Mouse (Mus musculus) intestine, embryonic 14.5 days (tissue): Measurements from ENCODE around the gene 2310007B03Rik. TPM values are rescaled to one million over a fixed set of nuclear protein-coding genes. Genes with fewer than 3 reads are reported as not detected.
"Not testable (repeated sequence)": the region's sequence is repeated elsewhere in the genome, so short reads cannot be mapped to it uniquely, and the experiment has no call there.

Source experiments
- ATAC-seq: fragments of 200-750 bp; cut with Nextera tagmentation; replicated peaks from 2 replicates; pipeline ENCODE4 v1.8.0; 2017; ENCODE audit warnings: low read depth, moderate number of reproducible peaks, moderate TSS enrichment, moderate library complexity; ENCODE audit not compliant: low FRiP score, low TSS enrichment
- DNase-seq: peaks from one replicate; pipeline ENCODE4 v3.0.0-alpha.2; 2018; ENCODE audit warnings: low spot score
- H3K27ac ChIP-seq: fragments of 300-500 bp; sonication (generic); 2 replicates; pipeline ENCODE4 v1.5.1; 2014; ENCODE audit warnings: low read depth, mild to moderate bottlenecking, control low read depth
- H3K27me3 ChIP-seq: fragments of 300-500 bp; sonication (generic); replicated peaks from 2 replicates; pipeline ENCODE4 v1.6.1; 2014; ENCODE audit warnings: low read length, control low read depth; ENCODE audit not compliant: control insufficient read depth, insufficient read depth
- H3K36me3 ChIP-seq: fragments of 300-500 bp; sonication (generic); 2 replicates; pipeline ENCODE4 v1.6.1; 2014; ENCODE audit warnings: low read length, control low read depth; ENCODE audit not compliant: control insufficient read depth, insufficient read depth
- H3K4me1 ChIP-seq: fragments of 300-500 bp; sonication (generic); replicated peaks from 2 replicates; pipeline ENCODE4 v1.6.1; 2014; ENCODE audit warnings: low read length, control low read depth, mixed read lengths; ENCODE audit not compliant: control insufficient read depth, insufficient read depth
- H3K4me2 ChIP-seq: fragments of 300-500 bp; sonication (generic); 2 replicates; pipeline ENCODE4 v1.6.1; 2014; ENCODE audit warnings: low read length
- H3K4me3 ChIP-seq: fragments of 300-500 bp; sonication (generic); 2 replicates; pipeline ENCODE4 v1.5.1; 2014; ENCODE audit warnings: low read depth, low read length, control low read depth, mixed read lengths
- H3K9ac ChIP-seq: fragments of 300-500 bp; sonication (generic); 2 replicates; pipeline ENCODE4 v1.6.1; 2014; ENCODE audit warnings: mild to moderate bottlenecking, low read length
- H3K9me3 ChIP-seq: fragments of 300-500 bp; sonication (generic); 2 replicates; pipeline ENCODE4 v1.6.1; 2016; ENCODE audit warnings: low read length, control low read depth; ENCODE audit not compliant: control insufficient read depth
- WGBS: fragments of 180-500 bp; shearing (Covaris S2); extraction: QIAGEN DNeasy Blood & Tissue Kit; methylation state at CpG from one replicate; pipeline ENCODE4 v1.1.7; 2014; 5-methylcytosine and 5-hydroxymethylcytosine counted together
- polyA plus RNA-seq: library from polyadenylated mRNA; unstranded; fragments of >200 nt; fragmentation: Nextera tagmentation; extraction: Ambion mirVana; gene quantifications from 2 replicates; pipeline ENCODE4 v1.2.1, GENCODE M21; 2014

2310007B03Rik gene
- polyA plus RNA-seq: 3.2 and 3.9 TPM in 2 replicates

DNA sequence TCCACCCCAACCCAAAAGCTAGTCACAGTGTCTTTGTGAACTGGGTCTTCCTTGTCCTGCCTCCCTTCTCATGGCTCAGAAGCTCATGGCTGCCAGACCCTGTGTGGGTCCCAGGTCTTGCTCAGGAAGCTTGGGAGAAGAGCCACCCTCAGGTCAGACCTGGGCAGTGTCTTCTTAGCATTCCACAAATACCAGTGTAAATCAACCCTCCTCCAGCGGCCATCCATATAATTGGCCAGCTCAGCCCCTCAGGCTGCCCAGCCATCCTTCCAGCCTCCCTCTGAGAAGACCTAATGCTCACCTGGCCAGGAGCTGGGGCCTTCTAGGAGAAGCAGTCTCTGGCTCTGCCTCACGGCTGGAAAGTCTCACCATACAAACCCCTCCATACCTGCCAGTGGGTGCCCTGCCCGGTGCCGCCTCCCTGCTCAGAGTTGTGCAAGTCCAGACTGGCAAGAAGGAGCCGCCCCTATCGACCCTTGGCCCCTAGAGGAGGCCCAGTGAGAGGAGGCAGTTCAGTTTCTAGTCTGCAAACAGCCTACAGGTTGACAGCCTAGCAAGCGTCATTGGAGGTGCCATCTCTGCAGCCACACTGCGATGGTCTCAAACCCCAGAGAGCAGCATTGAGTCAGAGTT is at the start of gene 2310007B03Rik:
TSS of gene 2310007B03Rik (minus strand) at position 448 of the 633 bp plus-strand sequence.
- 49% methylated on average over 8 of the region's 8 CpGs for WGBS
- H3K9me3 ChIP-seq: no peaks in the 10 kb centered on the region
- H3K4me2 ChIP-seq: 0 out of 2 replicates have a peak within 1 kb of the TSS, but pooled peaks have one; percentile 6
- no peak within 1 kb of the TSS for H3K9ac ChIP-seq
- no peaks in the 10 kb centered on the region; the same call in 1 of the 2 replicates for H3K4me1 ChIP-seq
- H3K4me3 ChIP-seq: no peak within 1 kb of the TSS
- DNase-seq (peak; percentile 67), ATAC-seq (peak; percentile 61)
- H3K36me3 ChIP-seq: no peaks in the 10 kb centered on the region
- no peaks in the 10 kb centered on the region for H3K27me3 ChIP-seq
- no peak within 1 kb of the TSS for H3K27ac ChIP-seq

DNA sequence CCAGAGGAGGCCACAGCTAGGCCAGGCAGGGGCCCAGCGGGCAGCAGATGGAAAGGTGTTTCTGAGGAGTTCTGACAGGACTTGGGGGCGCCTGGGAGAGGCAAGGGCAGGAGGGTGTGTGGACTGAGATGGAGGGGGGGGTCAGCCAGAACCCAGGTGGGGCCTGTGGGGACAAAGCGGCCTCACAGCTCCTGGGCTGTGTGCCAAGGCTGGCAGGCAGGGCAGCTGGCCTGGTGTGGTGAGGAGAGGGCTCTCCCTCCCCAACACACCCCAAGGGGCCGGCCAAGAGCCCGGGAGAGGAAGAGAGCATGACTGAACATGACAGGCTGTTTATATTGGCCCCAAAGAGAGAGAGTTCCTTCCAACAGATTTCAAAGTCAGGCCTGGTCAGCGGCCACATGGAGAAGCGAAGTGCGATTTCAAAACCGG is 49.5 kb upstream of the 2310007B03Rik start:
- no peak overlapping the region for H3K4me2 ChIP-seq
- peak; percentile 73 for ATAC-seq

DNA sequence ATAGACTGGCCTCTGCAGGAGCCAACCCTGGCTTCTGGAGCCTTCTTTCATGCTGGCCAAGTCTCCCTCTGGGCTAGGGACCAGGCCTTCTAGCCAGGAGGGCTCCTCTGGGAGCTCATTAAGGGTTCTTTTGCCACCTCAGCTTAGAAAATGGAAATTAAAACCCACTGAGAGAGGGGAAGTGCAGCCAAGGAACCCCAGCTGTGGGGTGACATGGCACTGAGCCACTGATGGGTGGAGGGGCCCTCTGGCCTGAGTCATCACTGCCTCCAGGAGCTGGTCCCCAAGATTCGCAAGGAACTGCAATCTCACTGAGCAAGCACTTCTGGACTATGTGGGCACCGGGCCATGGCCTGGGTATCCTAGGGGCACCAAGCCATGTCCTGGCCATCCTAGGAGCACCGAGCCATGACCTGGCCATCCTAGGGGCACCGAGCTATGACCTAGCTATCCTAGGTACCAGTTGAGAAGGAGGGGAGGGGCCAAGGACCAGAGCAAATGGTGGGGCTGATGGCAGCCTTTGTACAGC is 46.9 kb upstream of the 2310007B03Rik start:
- Histone ChIP-seq H3K27ac (no peak overlapping the region), H3K36me3 (no peaks in the 10 kb centered on the region), H3K4me1 (peaks cover 26% of the 10 kb centered on the region), H3K27me3 (no peaks in the 10 kb centered on the region), H3K4me3 (no peak overlapping the region), H3K9ac (no peak overlapping the region), H3K9me3 (no peaks in the 10 kb centered on the region), H3K4me2 (no peak overlapping the region)
- ATAC-seq (no peak), DNase-seq (no peak)
- 92% methylated on average over 4 of the region's 4 CpGs for WGBS

More for the DNA sequence above, 49.5 kb upstream of the 2310007B03Rik start:
- H3K27me3 ChIP-seq: no peaks in the 10 kb centered on the region
- peak overlapping the region; percentile 39 for H3K27ac ChIP-seq
- WGBS: 21% methylated on average over 9 of the region's 9 CpGs
- H3K9me3 ChIP-seq: no peaks in the 10 kb centered on the region
- H3K9ac ChIP-seq: no peak overlapping the region
- H3K4me3 ChIP-seq: no peak overlapping the region
- peak; percentile 67 for DNase-seq
- no peaks in the 10 kb centered on the region for H3K36me3 ChIP-seq
- peaks cover 26% of the 10 kb centered on the region for H3K4me1 ChIP-seq

DNA sequence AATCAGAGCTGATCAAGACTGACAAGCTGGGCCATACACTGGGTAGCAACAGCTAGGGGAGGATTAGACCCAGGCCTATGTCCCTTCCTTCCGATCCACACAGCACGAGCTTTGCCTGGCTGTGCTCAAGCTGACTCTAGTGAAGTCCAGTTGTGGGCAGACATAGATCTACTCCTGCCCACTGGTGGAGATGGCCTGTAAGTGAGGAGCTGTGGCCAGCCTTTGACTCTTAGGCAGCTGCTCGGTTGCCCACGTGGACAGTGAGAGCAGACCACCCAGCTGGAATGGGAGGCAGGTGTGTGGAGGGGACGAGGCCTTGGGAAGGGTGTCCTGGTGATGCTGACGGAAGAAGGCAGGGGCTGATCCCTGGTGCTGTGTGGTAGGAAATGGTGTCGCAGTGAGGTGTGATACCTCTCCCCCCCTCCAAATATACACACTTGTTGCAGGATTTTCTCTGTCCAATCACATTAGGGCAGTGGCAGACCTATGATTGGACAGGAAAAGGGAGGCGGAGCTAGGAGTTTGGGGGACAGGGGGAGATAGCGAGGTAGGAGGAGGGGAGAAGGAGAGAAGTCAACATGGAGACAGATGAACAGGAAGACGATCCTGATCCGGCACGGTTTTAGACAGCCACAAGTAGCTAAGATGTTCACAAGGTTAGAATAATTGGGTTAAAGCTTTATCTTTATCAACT is 45.7 kb upstream of the 2310007B03Rik start:
- 55% methylated on average over 12 of the region's 12 CpGs for WGBS
- no peak overlapping the region for H3K4me2 ChIP-seq
- H3K36me3 ChIP-seq: no peaks in the 10 kb centered on the region
- no peaks in the 10 kb centered on the region for H3K27me3 ChIP-seq
- no peaks in the 10 kb centered on the region for H3K9me3 ChIP-seq
- H3K27ac ChIP-seq: no peak overlapping the region
- peaks cover 18% of the 10 kb centered on the region for H3K4me1 ChIP-seq
- H3K4me3 ChIP-seq: no peak overlapping the region
- ATAC-seq (no peak), DNase-seq (no peak)
- H3K9ac ChIP-seq: no peak overlapping the region

DNA sequence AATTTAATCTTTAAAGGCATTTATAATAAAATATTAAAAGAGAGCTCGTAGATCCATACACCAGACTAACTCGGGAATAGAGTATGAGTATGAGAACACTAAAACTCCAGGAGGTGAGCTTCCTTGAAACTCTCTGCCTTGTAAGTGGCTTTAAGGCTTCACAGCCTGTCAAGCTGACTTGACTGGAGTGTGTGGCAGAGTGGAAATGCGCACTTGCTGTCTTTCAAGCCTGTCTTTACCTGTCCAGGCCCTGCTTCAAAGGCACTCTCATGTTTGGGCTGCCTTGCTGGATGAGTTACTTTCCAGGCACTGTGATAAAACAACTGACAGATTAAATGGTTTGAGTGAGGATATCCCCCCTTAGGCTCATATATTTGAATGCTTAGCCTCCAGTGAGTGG is 37.2 kb upstream of the 2310007B03Rik start:
- no peak for ATAC-seq
- no peak overlapping the region for H3K27ac ChIP-seq
- 87% methylated on average over 3 of the region's 3 CpGs for WGBS

DNA sequence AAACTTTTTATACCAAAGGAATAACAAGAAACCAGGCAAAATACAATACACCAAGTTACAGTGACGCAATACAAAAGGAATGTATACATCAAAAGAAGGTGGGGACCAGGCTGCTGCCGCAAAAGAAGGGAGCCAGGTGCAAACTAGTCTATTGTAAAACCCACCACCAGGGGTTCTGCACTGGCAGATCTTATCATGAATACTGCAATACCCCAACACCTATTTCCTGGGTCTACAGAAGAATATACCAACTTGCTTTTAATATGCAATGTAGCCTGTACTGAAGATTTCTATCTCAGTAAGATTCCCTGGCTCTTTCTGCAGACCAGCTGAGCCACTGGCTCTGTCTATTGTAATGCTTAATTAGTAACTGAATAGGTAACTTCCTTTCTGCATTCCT is 36.7 kb upstream of the 2310007B03Rik start:
- not testable (repeated sequence) for H3K27ac ChIP-seq, DNase-seq, ATAC-seq, H3K9ac ChIP-seq, H3K27me3 ChIP-seq, H3K4me1 ChIP-seq, H3K36me3 ChIP-seq, H3K9me3 ChIP-seq, H3K4me3 ChIP-seq, H3K4me2 ChIP-seq
- 85% methylated on average over 2 of the region's 2 CpGs for WGBS

More for the DNA sequence above, 37.2 kb upstream of the 2310007B03Rik start:
- H3K9ac ChIP-seq: no peak overlapping the region
- H3K4me2 ChIP-seq: no peak overlapping the region
- no peak overlapping the region for H3K4me3 ChIP-seq
- no peaks in the 10 kb centered on the region for H3K9me3 ChIP-seq
- H3K36me3 ChIP-seq: no peaks in the 10 kb centered on the region
- no peak for DNase-seq
- H3K27me3 ChIP-seq: no peaks in the 10 kb centered on the region
- H3K4me1 ChIP-seq: no peaks in the 10 kb centered on the region

DNA sequence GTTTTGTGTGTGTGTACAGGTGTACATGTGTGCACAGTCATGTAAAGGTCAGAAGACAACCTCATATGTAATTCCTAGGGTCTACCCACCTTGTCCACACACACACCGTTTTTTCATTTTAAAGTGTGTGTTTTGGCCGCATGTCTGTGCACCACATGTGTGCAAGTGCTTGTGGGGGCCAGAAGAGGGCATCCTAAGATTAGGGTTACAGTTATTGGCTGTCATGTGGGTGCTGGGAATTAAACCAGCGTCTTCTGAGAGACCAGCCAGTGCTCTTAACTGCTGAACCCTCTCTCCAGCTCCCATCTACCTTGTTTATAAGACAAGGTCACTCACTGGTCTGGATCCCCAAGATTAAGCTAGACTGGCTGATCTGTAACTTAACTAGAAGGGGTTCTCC is 34.2 kb upstream of the 2310007B03Rik start:
- Histone ChIP-seq H3K4me3 (no peak overlapping the region), H3K9ac (no peak overlapping the region), H3K9me3 (no peaks in the 10 kb centered on the region), H3K4me1 (no peaks in the 10 kb centered on the region), H3K27me3 (no peaks in the 10 kb centered on the region), H3K27ac (no peak overlapping the region), H3K36me3 (no peaks in the 10 kb centered on the region), H3K4me2 (no peak overlapping the region)
- DNase-seq (no peak), ATAC-seq (no peak)
- WGBS: 93% methylated on average over 3 of the region's 3 CpGs

DNA sequence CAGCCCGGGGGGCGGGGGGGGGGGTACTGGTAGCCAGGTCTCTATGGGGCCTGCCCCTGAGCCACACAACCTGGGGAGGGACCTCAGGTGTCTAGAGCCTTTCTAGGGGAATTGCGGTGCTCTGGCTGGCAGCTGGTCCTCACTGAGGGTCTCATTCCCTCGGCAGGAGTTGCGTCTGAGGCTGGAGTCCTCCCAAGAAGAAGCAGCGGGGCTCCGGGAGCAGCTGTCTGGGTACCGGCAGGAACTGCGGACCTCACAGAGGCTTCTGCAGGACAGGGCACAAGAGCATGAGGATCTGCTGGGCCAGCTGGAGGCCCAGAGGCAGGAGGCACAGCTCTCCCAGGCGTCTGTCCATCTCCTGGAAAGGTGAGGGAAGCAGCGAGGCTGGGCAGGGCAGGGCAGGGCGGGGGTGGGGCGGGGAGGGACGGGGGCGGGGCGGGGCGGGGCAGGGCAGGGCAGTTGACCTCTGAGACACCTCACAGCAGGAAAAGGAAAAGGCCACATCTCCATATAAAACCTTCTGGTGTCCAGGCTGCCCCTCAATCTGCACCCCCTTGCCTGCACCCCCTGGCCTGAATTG is 30.1 kb upstream of the 2310007B03Rik start:
- DNase-seq (no peak), ATAC-seq (no peak)
- H3K9ac ChIP-seq: no peak overlapping the region

More for the DNA sequence above, 30.1 kb upstream of the 2310007B03Rik start:
- no peaks in the 10 kb centered on the region for H3K27me3 ChIP-seq
- no peak overlapping the region for H3K4me3 ChIP-seq
- H3K27ac ChIP-seq: no peak overlapping the region
- no peaks in the 10 kb centered on the region for H3K36me3 ChIP-seq
- H3K4me1 ChIP-seq: no peaks in the 10 kb centered on the region
- 0 out of 2 replicates have a peak overlapping the region, but pooled peaks have one; percentile 23 for H3K4me2 ChIP-seq
- 10% methylated on average over 16 of the region's 17 CpGs for WGBS
- H3K9me3 ChIP-seq: no peaks in the 10 kb centered on the region
